Mouse (Mus musculus) gastrocnemius, postnatal 4 days (tissue): ENCODE data around the gene Cadm4. TPM values are rescaled to one million over a fixed set of nuclear protein-coding genes. Genes with fewer than 3 reads are reported as not detected.

Experiments
- total RNA-seq, 2 experiments: library from RNA; stranded (reverse); gene quantifications; 2 replicates each; pipeline ENCODE4 v1.2.3; 2021

Gene Cadm4
- total RNA-seq, 2 experiments from 2014 or later: 18.6 to 21.3 TPM

Other genes with a start within 250 kb of the Cadm4 start
- gene Zfp109, start 244.5 kb upstream of the Cadm4 start, total RNA-seq: 1 to 10 TPM; 2.1 to 2.2 TPM
- 1 to 10 TPM; 2.1 to 2.2 TPM for gene Zfp108, start 227.2 kb upstream of the Cadm4 start, total RNA-seq
- 1 to 10 TPM; 3.9 to 5.5 TPM for gene Zfp93, start 211.6 kb upstream of the Cadm4 start, total RNA-seq
- 1 to 10 TPM; 8.7 to 8.9 TPM for gene Zfp61, start 180.8 kb upstream of the Cadm4 start, total RNA-seq
- 1 to 10 TPM; 4.0 to 4.2 TPM for gene Zfp94, start 165.4 kb upstream of the Cadm4 start, total RNA-seq
- under 1 TPM in 1 of 2 experiments, not detected in 1; 0.31 TPM for gene Tescl, start 148.1 kb upstream of the Cadm4 start, total RNA-seq
- not detected for gene Lypd5, start 132.8 kb upstream of the Cadm4 start, total RNA-seq
- gene Kcnn4, start 111.8 kb upstream of the Cadm4 start, total RNA-seq: under 1 TPM; 0.61 to 0.93 TPM
- gene Smg9, start 82.4 kb upstream of the Cadm4 start, total RNA-seq: 10 to 100 TPM; 18.1 to 21.1 TPM
- gene Irgc1, start 29.7 kb upstream of the Cadm4 start, total RNA-seq: under 1 TPM; 0.26 to 0.52 TPM
- gene Plaur, start 19.5 kb upstream of the Cadm4 start, total RNA-seq: 1 to 10 TPM; 2.5 to 3.7 TPM
- 10 to 100 TPM; 12.6 to 15.9 TPM for gene Zfp428, start 25.0 kb downstream of the Cadm4 start, total RNA-seq
- not detected for gene AC161166.1, start 30.4 kb downstream of the Cadm4 start, total RNA-seq
- 10 to 100 TPM; 20.5 to 22.0 TPM for gene Irgq, start 48.7 kb downstream of the Cadm4 start, total RNA-seq
- gene Pinlyp, start 64.1 kb downstream of the Cadm4 start, total RNA-seq: not detected
- gene Xrcc1, start 64.3 kb downstream of the Cadm4 start, total RNA-seq: 10 to 100 TPM; 44.4 to 45.2 TPM
- gene Ethe1, start 105.5 kb downstream of the Cadm4 start, total RNA-seq: 1 to 10 TPM; 8.0 to 9.1 TPM
- gene Zfp575, start 105.6 kb downstream of the Cadm4 start, total RNA-seq: 1 to 10 TPM; 1.5 to 1.9 TPM
- 1 to 10 TPM in 1 of 2 experiments, under 1 TPM in 1; 0.98 to 1.6 TPM for gene Phldb3, start 128.7 kb downstream of the Cadm4 start, total RNA-seq
- gene Lypd3, start 154.5 kb downstream of the Cadm4 start, total RNA-seq: not detected
- gene Tex101, start 194.7 kb downstream of the Cadm4 start, total RNA-seq: not detected
- not detected for gene BC049730, start 227.2 kb downstream of the Cadm4 start, total RNA-seq
- not detected for gene Gm4763, start 244.9 kb downstream of the Cadm4 start, total RNA-seq